In genomic region chr11:35452413-35452812, GRCm38 (mm10) we compare ENCODE assay signal across 8 mouse cellular contexts.
DNase-seq lines count a peak whose midpoint lies in the region; ATAC-seq lines count a peak whose summit lies in the region.

No protein-coding gene starts in this region.

- no peak overlapping the region for H3K4me2 ChIP-seq in hindbrain, embryonic 13.5 days

- peak; percentile 44 for DNase-seq in layer of hippocampus, adult 11-12 months (ENCODE audit: low spot score)
- DNase-seq in layer of hippocampus, adult 9-10 months (ENCODE audit: low spot score) = no peak
- peak; percentile 59 for DNase-seq in ES-CJ7 (ENCODE audit: low read depth, low spot score)
- DNase-seq in brain, adult 2 months (ENCODE audit: low read depth, low spot score) = peak; percentile 53
- peak; percentile 8 to 20 for DNase-seq in lung, postnatal 4 days
- peak; percentile 53 for DNase-seq in testis, postnatal 10 days (ENCODE audit: low spot score)
- DNase-seq in gastrocnemius, postnatal 36 days = no peak

- no peak overlapping the region for H3K9ac ChIP-seq in hindbrain, embryonic 13.5 days

- H3K4me3 ChIP-seq in hindbrain, embryonic 13.5 days = no peak overlapping the region

- H3K36me3 ChIP-seq in hindbrain, embryonic 13.5 days = no peaks in the 10 kb centered on the region

- 24% methylated on average over 5 of the region's 5 CpGs for WGBS in hindbrain, embryonic 13.5 days

- peak; percentile 72 for ATAC-seq in hindbrain, embryonic 13.5 days (ENCODE audit: low FRiP score)

- intact Hi-C loops in gastrocnemius, postnatal 36 days (cut with DNase I) = no loop called here

- H3K9me3 ChIP-seq in hindbrain, embryonic 13.5 days = no peaks in the 10 kb centered on the region

- H3K27me3 ChIP-seq in hindbrain, embryonic 13.5 days = peaks cover 26% of the 10 kb centered on the region

- H3K27ac ChIP-seq in hindbrain, embryonic 13.5 days = no peak overlapping the region

- H3K4me1 ChIP-seq in hindbrain, embryonic 13.5 days (replicated peaks) = peaks cover 30% of the 10 kb centered on the region

Comparison
In these comparisons a context has a peak if more than half of its experiments do, and no peak if none do; other contexts are left out.
1. DNase-seq: peak in layer of hippocampus, adult 11-12 months (single experiment), ES-CJ7 (single experiment), brain, adult 2 months (single experiment), lung, postnatal 4 days (2 of 2) and testis, postnatal 10 days (single experiment); none in layer of hippocampus, adult 9-10 months (single experiment) and gastrocnemius, postnatal 36 days (0 of 2).